Mouse (Mus musculus): ENCODE results near the gene Psmg4.

Gene Psmg4

GRCm38 (mm10) chr13:34162491-34163303 lies at the start of gene Psmg4:
TSS of gene Psmg4 (plus strand) at chr13:34162964.
- peak; percentile 89 for DNase-seq (ENCODE audit: low read depth, low spot score)

DNA sequence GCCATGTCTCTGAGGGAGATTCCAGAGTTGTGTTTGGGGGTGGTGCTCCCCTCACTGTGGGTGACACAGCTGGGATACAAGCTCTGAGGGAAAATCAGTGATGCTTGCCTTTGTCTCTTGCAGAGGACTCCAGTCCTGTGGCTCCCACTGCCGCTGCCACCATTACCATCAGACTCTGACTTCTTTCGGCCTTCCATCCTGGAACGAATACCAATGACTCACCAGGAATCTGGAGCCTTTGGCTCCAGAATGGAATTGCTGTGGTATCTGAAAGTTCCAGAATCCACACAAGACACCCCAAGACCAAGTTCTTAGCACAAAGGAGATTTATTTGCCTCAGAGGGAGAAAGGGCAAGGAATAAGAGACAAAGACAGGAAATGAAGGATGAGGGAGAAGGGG lies 49.7 kb upstream of the Psmg4 start:
- DNase-seq (ENCODE audit: low read depth, low spot score) = no peak

DNA sequence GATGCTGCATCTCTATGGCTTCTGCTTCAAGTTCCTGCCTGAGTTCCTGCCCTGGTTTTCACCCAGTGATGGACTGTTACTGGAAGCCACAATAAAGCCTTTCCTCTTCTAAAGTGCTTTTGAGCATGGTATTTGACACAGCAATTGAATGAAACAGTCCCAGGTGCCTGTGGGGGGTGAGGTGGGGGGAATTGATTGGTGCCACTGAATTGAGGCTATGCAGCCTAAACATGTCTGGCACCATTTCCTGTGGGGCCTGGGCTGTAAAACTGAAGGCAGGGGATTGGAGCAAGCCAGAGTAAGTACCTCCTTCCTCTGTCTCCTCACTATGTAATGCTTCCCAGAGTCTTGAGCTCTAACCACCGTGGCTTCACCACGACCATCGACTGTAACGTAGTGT lies 48.1 kb upstream of the Psmg4 start:
- no peak for DNase-seq (ENCODE audit: low read depth, low spot score)

GRCm38 (mm10) chr13:34116508-34116907 lies 46.3 kb upstream of the Psmg4 start:
- no peak for DNase-seq (ENCODE audit: low read depth, low spot score)

DNA sequence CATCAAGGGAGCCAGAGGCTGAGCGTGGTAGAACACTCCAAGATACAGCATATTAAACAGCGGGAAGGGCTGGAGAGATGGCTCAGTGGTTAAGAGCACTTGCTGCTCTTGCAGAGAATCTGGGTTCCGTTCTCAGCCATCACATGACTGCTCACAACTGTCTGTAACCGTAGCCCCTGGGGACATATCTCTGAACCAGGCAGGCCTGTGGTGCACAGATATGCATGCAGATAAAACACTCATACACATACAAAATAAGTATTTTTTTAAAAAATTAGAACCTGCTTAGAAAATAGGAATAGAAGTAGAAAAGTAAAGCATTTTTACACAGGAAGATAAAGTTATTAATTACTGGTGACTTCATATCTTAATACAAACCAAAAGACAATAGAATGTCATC lies 43.9 kb upstream of the Psmg4 start:
- DNase-seq (ENCODE audit: low read depth, low spot score) = no peak

- no peak for DNase-seq (ENCODE audit: low read depth, low spot score)
These were observed 43.4 kb upstream of the Psmg4 start for GRCm38 (mm10) chr13:34119406-34119805.

GRCm38 (mm10) chr13:34120536-34120935 lies 42.2 kb upstream of the Psmg4 start:
- no peak for DNase-seq (ENCODE audit: low read depth, low spot score)

GRCm38 (mm10) chr13:34125711-34126110 lies 37.1 kb upstream of the Psmg4 start:
- no peak for DNase-seq (ENCODE audit: low read depth, low spot score)

DNA sequence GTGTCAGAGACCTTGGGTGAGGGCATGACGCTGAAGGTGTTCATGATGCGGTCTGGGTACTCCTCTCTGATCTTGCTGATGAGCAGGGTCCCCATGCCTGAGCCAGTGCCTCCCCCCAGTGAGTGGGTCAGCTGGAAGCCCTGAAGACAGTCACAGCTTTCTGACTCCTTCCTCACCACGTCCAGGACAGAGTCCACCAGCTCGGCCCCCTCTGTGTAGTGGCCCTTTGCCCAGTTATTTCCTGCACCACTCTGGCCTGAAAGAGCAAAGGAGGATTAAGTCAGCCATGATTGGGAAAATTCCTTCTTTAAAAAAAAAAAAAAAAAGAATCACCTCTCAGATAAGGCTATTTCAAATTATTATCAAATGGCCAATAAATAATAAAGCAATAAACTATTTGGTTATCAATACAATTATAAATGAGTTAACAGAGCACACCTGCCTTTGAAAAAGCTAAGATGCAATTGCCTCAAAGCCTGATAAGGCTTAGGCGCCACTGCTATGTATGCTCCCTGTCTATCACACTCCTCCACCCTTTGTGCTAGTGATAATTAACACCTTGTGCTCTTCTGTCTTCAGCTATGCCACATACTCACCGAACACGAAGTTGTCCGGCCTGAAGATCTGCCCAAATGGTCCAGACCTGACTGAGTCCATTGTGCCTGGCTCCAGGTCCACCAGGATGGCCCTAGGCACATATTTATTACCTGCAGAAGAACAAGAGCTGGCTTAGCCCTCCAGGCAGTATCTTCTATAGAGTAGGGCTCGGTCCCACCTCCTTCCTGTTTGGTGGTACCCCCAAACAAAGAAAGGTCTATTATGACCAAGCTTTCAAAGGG lies 34.3 kb upstream of the Psmg4 start:
- DNase-seq (ENCODE audit: low read depth, low spot score) = no peak

- peak; percentile 46 for DNase-seq (ENCODE audit: low read depth, low spot score)
These were observed 33.1 kb upstream of the Psmg4 start for GRCm38 (mm10) chr13:34129485-34130225.

- peak; percentile 90 for DNase-seq (ENCODE audit: low read depth, low spot score)
These were observed 32.5 kb upstream of the Psmg4 start, which contains the start of gene Tubb2b for GRCm38 (mm10) chr13:34130226-34130731. TSS of gene Tubb2b (minus strand) at chr13:34130466.

- peak; percentile 71 for DNase-seq (ENCODE audit: low read depth, low spot score)
These were observed 31.6 kb upstream of the Psmg4 start for GRCm38 (mm10) chr13:34131011-34131707.

DNA sequence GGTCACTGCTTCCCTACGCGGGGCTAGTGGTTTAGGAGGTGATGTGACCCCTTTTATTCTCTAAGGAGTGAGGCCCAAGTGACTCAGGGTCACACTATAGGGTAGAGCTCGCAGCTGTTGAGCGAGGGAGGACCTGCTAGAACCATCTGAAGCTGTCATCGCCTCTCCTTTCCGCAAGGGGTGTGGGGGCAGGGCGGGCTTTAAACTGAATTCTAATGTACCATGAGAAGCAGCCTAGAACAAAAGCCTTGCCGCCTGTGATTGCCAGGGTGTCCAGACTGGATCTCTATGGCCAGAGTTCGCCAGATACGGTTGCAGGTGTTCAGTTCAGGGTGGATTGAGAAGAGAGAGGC lies 31.1 kb upstream of the Psmg4 start:
- peak; percentile 66 for DNase-seq (ENCODE audit: low read depth, low spot score)

GRCm38 (mm10) chr13:34132299-34132698 lies 30.5 kb upstream of the Psmg4 start:
- peak; percentile 27 for DNase-seq (ENCODE audit: low read depth, low spot score)

DNA sequence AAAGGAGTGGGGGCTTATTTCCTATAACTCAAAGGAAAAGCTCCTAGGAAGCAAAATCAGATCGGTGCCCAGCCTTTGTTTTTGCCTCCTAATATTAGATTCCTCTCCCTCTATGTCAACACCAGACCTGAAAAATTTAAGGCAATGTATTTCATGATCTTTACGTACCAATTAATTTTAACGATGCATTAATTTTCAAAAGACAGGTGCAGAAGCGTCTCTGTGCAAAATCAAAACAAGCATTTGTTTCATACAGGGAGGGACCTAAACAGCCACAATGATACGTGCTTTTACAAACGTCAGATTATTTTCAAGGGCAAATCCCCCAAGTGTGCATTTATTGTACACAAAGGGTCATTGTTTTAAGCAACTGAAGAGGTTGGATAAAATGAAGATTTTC lies 29.9 kb upstream of the Psmg4 start:
- DNase-seq (ENCODE audit: low read depth, low spot score) = no peak

GRCm38 (mm10) chr13:34133326-34134071 lies 29.3 kb upstream of the Psmg4 start:
- peak; percentile 32 for DNase-seq (ENCODE audit: low read depth, low spot score)

- DNase-seq (ENCODE audit: low read depth, low spot score) = no peak
These were observed 28.5 kb upstream of the Psmg4 start for GRCm38 (mm10) chr13:34134276-34134675.

- no peak for DNase-seq (ENCODE audit: low read depth, low spot score)
These were observed 26.2 kb upstream of the Psmg4 start for GRCm38 (mm10) chr13:34136605-34137004.

GRCm38 (mm10) chr13:34143389-34143788 lies 19.4 kb upstream of the Psmg4 start:
- DNase-seq (ENCODE audit: low read depth, low spot score) = no peak

DNA sequence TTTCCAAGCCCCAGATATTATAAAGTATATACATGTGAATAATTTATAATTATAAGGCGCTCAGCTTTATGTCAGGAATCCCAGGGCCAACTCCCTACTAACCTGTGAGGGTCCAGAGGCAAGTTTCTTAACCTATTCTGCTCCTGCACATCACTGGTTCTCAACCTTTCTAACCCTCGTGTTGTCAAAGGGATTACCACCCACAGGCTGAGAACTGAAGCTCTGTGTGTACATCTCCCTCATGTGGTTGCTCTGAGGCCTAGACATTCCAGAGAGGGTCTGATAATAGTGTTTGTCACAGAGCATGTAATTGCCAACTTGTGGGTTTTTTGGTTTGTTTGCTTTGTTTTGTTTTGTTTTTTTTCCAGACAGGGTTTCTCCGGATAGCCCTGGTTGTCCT lies 15.8 kb upstream of the Psmg4 start:
- DNase-seq (ENCODE audit: low read depth, low spot score) = no peak

DNA sequence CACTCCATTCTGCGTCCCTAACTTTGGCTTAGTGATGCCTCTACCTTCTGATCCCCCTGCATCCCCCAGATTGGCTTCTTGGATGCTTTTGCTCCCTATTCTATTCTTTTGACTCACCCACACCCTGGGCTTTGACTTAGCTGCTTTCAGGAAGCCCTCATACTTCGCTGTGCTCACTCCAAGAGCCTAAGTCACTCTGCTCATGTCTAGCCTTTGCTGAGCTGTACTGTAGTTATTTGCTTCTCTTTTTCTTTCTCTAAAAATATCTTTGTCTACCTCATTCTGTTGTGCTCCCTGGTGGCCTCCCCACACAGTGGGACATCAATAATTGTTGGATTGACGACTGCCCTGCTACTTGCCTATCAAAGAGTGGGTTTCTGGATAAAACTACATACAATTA lies 14.6 kb upstream of the Psmg4 start:
- no peak for DNase-seq (ENCODE audit: low read depth, low spot score)

Measured in embryo, embryonic 11.5 days (tissue).